Mouse (Mus musculus) heart, adult 2 months (tissue): ENCODE measurements at regions not wholly inside any gene's neighbourhood (a gene's known extent, or its start where the extent isn't known, plus 50 kb on each side); places are given as distances from the start of the nearest gene placed in this dataset.

Source experiments
- DNase-seq, 2 experiments: peaks; one replicate each; pipeline ENCODE4 v3.0.0; 2021
- H3K27ac ChIP-seq: fragments of 200-600 bp; 2 replicates; pipeline ENCODE4 v1.8.1; 2022
- H3K27me3 ChIP-seq: fragments of 200-500 bp; 2 replicates; pipeline ENCODE4 v1.6.1; 2012; ENCODE audit warnings: mild to moderate bottlenecking, low read length, inconsistent platforms, mixed read lengths; ENCODE audit not compliant: control insufficient read depth, insufficient read depth
- H3K36me3 ChIP-seq: fragments of 200-500 bp; 2 replicates; pipeline ENCODE4 v1.6.1; 2012; ENCODE audit warnings: low read length, inconsistent platforms; ENCODE audit not compliant: control insufficient read depth, insufficient read depth
- H3K4me1 ChIP-seq: fragments of 200-500 bp; 2 replicates; pipeline ENCODE4 v1.6.1; 2011; ENCODE audit warnings: low read length; ENCODE audit not compliant: control insufficient read depth, insufficient read depth
- H3K4me3 ChIP-seq: fragments of 200-600 bp; 2 replicates; pipeline ENCODE4 v1.8.1; 2022
- H3K79me2 ChIP-seq: fragments of 200-500 bp; replicated peaks from 2 replicates; pipeline ENCODE4 v1.6.1; 2012; ENCODE audit warnings: mild to moderate bottlenecking, inconsistent platforms, low read length, moderate library complexity, mixed read lengths; ENCODE audit not compliant: control insufficient read depth, insufficient read depth
- H3K9ac ChIP-seq: fragments of 200-500 bp; 2 replicates; pipeline ENCODE4 v1.6.1; 2012; ENCODE audit warnings: low read depth, mild to moderate bottlenecking, control low read depth, inconsistent platforms, low read length, mixed read lengths
- CTCF ChIP-seq: fragments of 200-600 bp; IDR thresholded peaks from 2 replicates; pipeline ENCODE4 v1.8.1; 2022; ENCODE audit warnings: antibody characterized with exemption, mild to moderate bottlenecking, moderate library complexity
- EP300 ChIP-seq: fragments of 200-500 bp; IDR thresholded peaks from 2 replicates; pipeline ENCODE4 v1.6.1; 2011; ENCODE audit warnings: low read depth, low read length, control low read depth; ENCODE audit not compliant: insufficient read depth
- POLR2A ChIP-seq: fragments of 200-500 bp; IDR thresholded peaks from 2 replicates; pipeline ENCODE4 v1.6.1; 2011; ENCODE audit warnings: mild to moderate bottlenecking, low read depth, low read length, control low read depth; ENCODE audit not compliant: insufficient read depth
- WGBS: fragments of 180-500 bp; shearing (Covaris S2); methylation state at CpG from one replicate; pipeline ENCODE4 v1.1.7; 2018; 5-methylcytosine and 5-hydroxymethylcytosine counted together
- intact Hi-C: fragments of 180-260 bp; cut with DNase I; formaldehyde crosslinking; loops from one replicate; pipeline ENCODE4 v1.15.1; 2025

DNA sequence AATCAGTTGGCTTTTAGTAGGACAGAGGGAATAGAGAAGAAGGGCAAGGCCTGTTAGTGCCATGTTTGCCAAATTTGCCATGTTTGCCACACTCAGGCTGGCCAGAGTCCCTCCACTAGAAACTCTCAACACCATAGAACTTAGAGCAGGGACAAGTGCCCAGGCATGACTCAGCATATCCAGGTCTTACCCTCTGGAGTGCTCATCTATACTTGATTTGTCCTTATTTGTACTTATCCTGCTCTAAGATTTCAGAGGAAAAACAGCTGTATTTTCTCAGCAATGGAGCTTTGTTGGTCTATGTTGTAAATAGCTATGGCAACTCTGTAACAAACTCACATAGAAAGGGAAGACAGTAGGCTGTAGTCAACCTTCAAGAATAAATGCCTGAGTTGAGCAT lies 393.6 kb upstream of the Nrp1 start:
- TF ChIP-seq CTCF (no peak), POLR2A (no peak), EP300 (no peak)
- DNase-seq: peak in 1 of 2 experiments; percentile 6
- H3K9ac ChIP-seq: no peak overlapping the region
- peaks cover 6% of the 10 kb centered on the region; the same call in 1 of the 2 replicates for H3K4me1 ChIP-seq
- H3K27me3 ChIP-seq: no peaks in the 10 kb centered on the region
- intact Hi-C loops: no loop called here
- H3K79me2 ChIP-seq: no peaks in the 10 kb centered on the region
- H3K4me3 ChIP-seq: no peak overlapping the region
- no peaks in the 10 kb centered on the region; the same call in 1 of the 2 replicates for H3K36me3 ChIP-seq
- H3K27ac ChIP-seq: no peak overlapping the region

DNA sequence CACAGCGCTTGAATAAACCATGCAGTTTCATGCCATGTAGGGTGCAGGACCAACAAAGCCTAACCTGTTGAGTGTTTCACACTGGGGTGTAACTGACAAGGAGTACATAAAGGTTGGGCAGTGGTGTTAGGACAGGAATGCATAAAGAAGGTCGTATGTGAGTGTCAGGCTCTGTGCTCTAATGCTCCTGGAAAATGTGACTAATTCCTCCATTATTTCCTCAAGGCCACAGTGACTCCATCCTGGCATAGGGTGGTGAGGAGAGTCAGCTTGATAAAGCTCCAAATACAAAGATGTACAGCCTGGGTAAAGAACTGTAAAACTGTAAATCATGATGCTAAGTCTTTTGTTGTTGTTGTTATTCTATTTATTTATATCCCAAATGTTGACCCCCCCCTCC lies 393.1 kb upstream of the Nrp1 start:
- Histone ChIP-seq H3K36me3 (no peaks in the 10 kb centered on the region; the same call in 1 of the 2 replicates), H3K4me1 (peaks cover 6% of the 10 kb centered on the region; the same call in 1 of the 2 replicates), H3K79me2 (no peaks in the 10 kb centered on the region), H3K4me3 (no peak overlapping the region), H3K27me3 (no peaks in the 10 kb centered on the region), H3K9ac (no peak overlapping the region), H3K27ac (no peak overlapping the region)
- DNase-seq: no peak
- 89% methylated on average over 2 of the region's 2 CpGs for WGBS
- intact Hi-C loops: no loop called here
- TF ChIP-seq POLR2A: no peak
- no peak for TF ChIP-seq EP300
- no peak for TF ChIP-seq CTCF

DNA sequence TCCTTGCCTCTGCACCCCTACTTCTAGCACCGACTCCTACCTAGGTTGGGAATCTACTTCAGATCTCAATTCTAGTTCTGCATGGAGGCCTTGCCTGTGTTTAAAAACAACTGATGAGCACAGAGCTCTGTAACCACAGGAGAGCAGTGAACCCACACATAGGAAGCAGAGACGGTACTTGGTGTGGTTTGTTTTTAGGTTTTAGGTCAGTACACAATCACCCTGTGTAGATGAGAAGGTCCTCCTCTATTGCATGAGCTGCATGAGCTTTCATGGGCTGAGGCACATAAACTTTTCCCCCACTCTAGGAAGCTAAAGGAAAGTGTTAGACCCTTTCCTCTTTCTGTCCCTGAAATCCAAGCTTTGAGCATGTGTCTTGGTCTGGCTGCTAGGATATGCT lies 390.4 kb upstream of the Nrp1 start:
- Histone ChIP-seq H3K4me1 (peaks cover 4% of the 10 kb centered on the region; the same call in 1 of the 2 replicates), H3K27me3 (no peaks in the 10 kb centered on the region), H3K9ac (no peak overlapping the region), H3K36me3 (no peaks in the 10 kb centered on the region; the same call in 1 of the 2 replicates), H3K4me3 (no peak overlapping the region), H3K27ac (no peak overlapping the region), H3K79me2 (no peaks in the 10 kb centered on the region)
- TF ChIP-seq POLR2A (no peak), EP300 (no peak), CTCF (no peak)
- intact Hi-C loops: no loop called here
- DNase-seq: no peak
- WGBS: 92% methylated on average over 2 of the region's 2 CpGs

DNA sequence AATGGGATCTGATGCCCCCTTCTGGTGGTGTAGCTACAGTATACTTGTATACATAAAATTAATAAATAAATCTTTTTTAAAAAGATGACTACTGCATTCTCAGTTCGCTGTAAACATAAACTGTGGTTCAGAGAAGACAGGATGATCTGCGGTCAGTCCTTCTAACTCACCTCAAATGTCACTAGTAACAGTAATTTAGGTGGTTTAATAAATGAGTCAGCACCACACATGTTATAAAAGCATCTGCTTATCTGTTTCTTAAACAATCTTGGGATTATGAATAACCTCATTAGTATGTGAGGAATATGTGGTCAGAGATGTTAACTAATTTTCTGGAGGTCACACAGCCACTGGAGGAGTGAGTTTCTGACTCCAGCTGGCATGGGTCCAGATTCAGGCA lies 385.2 kb upstream of the Nrp1 start:
- intact Hi-C loops: no loop called here
- no peak for TF ChIP-seq CTCF
- no peak for TF ChIP-seq POLR2A
- TF ChIP-seq EP300: no peak
- H3K27ac ChIP-seq: no peak overlapping the region
- 100% methylated on average over 2 of the region's 2 CpGs for WGBS
- no peaks in the 10 kb centered on the region for H3K4me1 ChIP-seq
- no peak overlapping the region for H3K4me3 ChIP-seq
- H3K27me3 ChIP-seq: no peaks in the 10 kb centered on the region
- H3K9ac ChIP-seq: no peak overlapping the region
- H3K79me2 ChIP-seq: no peaks in the 10 kb centered on the region
- no peaks in the 10 kb centered on the region for H3K36me3 ChIP-seq
- DNase-seq: no peak

DNA sequence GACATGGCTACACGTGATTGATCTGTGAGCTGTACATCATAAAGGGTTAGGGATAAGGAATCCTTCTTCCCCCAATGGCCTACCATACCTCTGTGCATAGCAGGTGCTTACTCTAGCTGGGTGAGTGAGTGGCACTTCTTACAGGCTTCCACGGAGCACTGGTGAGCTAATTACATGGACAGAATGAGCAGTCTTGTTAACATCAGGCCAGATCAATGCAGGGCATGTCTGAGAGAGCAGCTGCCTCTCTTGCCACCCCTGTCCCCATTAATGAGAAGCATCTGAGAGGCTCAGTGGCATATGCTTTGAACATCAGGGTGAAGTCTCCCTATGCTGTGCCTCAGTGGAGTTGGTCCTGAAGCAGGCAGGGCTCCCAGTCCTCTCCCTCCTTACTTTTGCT lies 380.7 kb upstream of the Nrp1 start:
- DNase-seq: no peak
- Histone ChIP-seq H3K36me3 (no peaks in the 10 kb centered on the region), H3K27me3 (no peaks in the 10 kb centered on the region), H3K4me1 (no peaks in the 10 kb centered on the region; the same call in 1 of the 2 replicates), H3K9ac (no peak overlapping the region), H3K4me3 (no peak overlapping the region), H3K27ac (no peak overlapping the region), H3K79me2 (no peaks in the 10 kb centered on the region)
- 92% methylated on average over 2 of the region's 2 CpGs for WGBS
- intact Hi-C loops: no loop called here
- TF ChIP-seq CTCF (no peak), POLR2A (no peak), EP300 (no peak)

DNA sequence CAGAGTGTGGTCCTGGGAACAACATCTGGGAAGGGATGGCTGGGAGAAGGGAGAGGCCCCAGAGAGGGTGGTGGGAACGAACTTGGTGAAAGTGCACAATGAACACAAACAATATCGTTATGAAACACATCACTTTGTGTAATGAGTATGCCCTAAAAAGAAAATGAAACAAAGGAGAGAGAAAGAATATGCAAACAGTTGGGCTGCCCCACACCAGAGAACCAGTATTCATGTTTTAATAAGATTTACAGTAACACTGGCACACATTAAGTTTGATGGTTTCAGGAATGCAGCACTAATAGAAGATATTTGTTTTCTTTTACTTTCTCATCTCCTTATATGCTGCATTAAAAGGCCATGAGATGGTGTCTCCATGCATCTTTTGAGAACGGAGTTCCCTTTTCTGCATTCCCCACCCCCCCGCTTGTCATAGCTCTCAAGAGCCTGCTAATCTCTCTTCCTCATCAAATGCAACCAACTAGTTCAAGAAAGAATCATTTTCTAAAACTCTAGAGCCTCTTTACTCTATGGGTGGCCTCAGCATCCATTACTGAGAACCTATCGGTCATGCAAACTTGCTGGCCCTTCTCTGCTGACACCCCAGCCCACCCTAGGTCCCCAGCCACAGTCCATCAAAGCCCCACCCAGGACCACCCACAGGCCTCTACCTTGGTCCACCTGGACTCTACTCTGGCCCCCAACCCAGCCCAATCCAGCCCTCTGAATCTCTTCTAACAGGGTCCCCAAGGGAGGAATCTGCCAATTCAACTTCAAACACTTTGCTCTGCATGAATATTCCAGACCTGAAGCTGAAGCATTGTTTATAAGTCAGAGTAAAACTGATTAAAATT lies 379.0 kb upstream of the Nrp1 start:
- no peak for TF ChIP-seq EP300
- TF ChIP-seq CTCF: no peak
- TF ChIP-seq POLR2A: no peak
- intact Hi-C loops: no loop called here
- no peaks in the 10 kb centered on the region for H3K36me3 ChIP-seq
- H3K4me1 ChIP-seq: no peaks in the 10 kb centered on the region; the same call in 1 of the 2 replicates
- no peak for DNase-seq
- no peak overlapping the region for H3K27ac ChIP-seq
- no peaks in the 10 kb centered on the region for H3K79me2 ChIP-seq
- 82% methylated on average over 5 of the region's 5 CpGs for WGBS
- H3K27me3 ChIP-seq: no peaks in the 10 kb centered on the region
- H3K9ac ChIP-seq: no peak overlapping the region
- no peak overlapping the region for H3K4me3 ChIP-seq
